Mouse (Mus musculus) CD4-positive, CD25-positive, alpha-beta regulatory T cell, adult 2 months (primary cell): ENCODE data around the gene Abca9.

Experiments used
- DNase-seq: peaks from one replicate; pipeline ENCODE4 v3.0.0-alpha.2; 2012; ENCODE audit warnings: low read depth, low spot score

Gene Abca9

DNA sequence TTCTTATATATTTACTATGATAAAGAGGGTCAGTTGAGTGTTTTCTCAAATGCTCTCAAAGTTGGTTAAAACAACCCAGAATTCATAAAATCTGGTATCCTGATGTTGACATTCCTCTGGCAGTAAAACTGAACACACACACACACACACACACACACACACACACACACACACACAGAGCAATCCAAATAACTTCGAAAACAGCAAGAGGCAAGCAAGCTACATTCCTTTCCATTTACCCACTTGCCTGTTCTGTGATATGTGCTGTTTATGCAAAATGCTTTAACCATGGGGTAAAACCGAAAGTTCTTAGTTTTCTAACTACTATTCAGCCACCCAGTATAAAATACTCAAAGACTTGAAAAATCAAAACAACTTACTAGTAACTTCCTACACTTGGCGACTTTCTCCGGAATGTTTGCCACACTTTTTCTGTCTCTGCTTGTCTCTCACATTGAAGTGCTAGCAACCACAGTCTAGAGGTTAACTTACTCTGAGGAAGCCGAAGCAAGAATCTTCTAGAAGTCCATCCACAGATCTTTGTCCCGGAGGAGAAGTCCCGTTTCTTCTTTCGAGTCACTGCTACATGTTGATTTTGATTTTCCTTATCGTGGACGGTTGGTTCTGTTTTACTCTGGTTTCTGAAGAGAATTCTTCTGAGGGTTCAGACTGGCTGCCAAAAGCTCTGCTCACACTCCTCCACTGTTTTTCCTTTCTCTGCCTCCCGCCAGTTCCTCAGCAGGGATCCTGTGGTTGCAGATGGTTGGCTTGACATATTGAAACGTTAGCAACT is at the start of gene Abca9:
Gene Abca9, minus strand, starts transcription at position 738 of the 793 bp plus-strand sequence.
- no peak for DNase-seq

DNA sequence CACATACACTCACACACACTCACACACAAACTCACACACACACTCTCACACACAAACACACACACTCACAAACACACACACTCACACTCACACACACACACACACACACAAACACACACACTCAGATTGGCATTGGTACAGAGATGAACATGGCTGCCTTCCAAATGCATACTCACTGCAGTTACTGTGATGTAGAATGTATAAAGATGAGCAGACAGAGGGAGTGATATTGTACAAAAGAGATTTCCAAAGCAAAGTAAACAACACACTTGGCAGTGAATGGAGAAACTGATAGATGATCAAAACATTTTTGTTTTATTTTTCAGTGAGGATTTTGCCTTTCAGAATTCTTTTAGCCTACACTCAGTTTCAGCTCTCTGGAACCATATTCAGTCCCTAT is 49.1 kb upstream of the Abca9 start:
- DNase-seq = no peak

DNA sequence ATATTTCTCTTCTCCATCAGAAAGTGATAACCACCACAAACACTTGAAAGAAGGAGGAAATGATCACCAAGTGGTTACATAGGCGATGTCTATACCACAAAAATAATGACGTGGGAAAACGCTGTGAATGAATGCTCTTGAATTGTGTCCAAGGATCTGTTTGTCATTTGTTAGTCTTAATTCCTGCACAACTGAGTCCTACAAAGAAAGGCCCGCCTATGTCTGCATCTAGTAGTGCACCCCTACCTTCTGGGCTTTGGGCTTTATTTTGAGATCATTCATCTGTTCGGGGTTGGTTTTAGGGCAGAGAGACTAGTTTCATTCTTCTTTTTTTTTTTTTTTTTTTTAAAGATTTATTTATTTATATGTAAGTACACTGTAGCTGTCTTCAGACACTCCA is 35.9 kb upstream of the Abca9 start:
- no peak for DNase-seq

DNA sequence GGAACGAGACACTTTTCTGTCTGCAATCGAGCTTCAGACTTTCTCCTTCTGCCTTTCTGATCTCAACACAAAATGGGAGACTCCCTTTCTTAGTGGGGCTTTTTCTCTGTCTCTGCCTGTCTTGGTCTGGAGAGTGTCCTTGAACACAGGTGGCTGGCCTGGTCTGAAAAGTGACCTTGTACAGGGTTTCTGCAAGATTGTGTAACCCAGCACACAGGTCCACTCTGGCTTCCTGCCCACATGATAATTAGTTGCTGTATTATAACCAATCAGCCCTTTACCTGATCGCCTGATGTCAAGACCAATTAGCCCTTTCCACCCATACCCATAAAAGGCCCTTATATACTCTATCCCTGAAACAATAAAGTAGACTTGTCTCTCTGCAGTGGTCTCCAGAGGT is 30.9 kb upstream of the Abca9 start:
- no peak for DNase-seq

DNA sequence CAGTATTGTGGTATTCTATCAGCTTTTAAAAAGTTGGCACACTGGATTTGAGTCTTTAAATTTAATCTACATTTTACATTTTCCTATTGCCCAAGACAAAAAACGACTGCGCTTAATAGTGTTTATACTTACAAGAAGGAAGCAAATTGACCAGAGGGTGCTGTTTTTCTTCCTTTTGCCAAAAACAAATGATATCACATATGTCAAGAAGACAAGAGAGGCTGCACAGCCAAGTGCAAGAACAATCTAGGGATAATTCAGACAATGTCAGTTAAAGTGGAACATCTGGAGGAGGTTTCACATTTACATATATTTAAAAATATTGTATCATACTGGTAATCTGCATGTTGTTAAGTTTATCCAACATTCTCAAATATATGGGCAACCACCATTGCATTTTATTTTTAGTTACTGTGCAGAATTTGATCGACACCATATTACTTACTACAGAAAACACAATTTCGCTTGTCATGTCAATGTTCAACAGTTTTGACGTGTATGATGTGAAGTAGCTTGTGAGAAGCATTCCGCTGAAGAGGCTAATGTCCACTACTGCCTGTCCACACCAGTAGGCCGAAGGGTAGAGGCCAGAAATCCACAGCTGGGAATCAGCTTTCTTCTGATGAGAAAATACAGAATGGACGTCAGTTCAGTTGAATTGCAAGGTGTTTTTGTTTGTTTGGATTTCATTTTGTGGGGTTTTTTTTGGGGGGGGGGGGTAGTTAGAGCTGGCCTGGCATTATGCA is 28.7 kb upstream of the Abca9 start:
- no peak for DNase-seq

DNA sequence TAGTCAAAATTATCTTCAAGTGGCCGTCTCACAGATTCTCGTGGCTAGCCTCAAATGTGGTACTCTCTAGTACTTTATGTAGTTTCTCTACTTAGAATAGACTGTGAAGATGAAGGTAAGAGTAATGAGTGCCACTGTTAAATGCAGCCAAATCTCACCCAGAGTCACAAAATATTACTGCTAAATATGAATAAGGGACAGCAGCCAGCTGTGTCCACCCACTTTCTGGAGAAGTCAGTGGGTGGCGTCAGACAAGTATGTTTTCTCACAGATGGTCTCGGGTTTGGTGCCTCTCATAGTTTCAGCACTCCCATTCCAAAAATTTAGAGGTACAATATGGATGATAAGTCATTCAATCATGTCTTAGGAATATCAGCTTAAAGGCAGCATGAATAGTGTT is 27.3 kb upstream of the Abca9 start:
- no peak for DNase-seq

DNA sequence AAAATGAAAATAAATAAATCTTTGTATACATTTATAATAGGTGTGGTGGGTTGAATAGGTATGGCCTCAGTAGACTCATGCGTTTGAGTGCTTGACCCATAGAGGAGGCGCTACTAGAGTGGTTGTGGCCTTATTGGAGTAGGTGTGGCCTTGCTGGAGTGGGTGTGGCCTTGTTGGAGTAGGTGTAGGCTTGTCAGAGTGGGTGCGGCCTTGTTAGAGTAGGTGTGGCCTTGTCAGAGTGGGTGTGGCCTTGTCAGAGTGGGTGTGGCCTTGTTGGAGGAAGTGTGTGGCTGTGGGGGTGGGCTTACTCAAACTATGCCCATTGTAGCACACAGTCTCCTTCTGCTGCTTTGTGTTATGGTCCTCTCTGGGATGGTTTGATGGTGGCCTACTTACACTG is 3.2 kb upstream of the Abca9 start:
- no peak for DNase-seq

DNA sequence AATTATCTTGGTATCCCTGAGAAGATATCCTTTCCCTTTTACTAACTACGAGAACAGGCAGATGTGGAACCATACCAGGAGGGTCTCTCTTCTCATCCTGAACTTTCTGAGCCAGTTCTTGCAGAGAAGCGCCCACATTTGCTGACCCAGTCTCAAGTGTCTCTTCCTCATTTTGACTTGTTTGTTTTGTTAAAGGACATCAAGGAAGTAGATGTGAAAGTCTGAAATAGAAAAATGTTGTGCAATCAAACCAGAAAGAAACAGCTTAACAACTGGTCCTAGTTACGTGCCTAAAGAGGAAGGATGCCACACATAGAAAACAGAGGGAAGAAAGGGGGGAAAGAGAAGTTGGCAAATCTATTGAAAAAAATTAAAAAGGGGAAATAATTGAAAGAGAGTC is 2.2 kb downstream of the Abca9 start:
- no peak for DNase-seq

DNA sequence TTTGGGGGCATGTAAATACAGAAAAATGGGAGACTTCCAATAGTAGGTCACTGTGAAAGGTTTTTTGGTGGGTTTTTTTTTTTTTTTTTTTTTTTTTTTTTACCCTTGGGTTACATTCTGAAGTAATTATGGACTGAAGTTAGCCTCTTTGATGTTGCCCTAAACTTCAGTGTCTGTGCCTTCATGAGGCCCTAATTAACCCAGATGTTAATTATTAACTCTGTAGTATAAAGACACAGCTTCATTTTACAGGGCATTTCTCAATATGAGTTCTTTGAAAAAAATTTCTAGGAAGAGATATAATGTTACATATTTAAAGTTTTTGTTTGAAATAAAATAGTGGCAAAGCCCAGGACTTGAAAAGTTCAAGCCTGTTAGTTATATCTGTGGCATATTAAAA is 2.6 kb downstream of the Abca9 start:
- no peak for DNase-seq

DNA sequence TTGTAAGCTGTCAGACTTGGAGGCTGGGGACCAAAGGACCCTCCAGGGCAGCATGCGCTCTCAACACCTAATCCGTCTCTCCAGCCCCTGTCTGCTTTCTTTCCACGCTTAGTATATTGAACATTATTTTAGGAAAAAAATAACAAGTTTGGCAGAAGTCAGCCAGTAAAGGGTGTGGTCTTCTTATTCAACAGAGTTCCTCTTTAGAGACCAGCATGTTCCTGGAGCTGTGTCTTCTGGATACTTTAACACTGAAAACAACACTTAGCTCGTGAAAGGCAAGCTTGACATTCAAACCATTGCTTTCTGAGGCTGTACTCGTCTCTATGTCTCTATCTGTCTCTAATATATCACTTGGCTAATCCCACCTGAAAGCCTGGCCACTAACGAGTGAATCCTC is 10.9 kb downstream of the Abca9 start:
- DNase-seq = no peak

DNA sequence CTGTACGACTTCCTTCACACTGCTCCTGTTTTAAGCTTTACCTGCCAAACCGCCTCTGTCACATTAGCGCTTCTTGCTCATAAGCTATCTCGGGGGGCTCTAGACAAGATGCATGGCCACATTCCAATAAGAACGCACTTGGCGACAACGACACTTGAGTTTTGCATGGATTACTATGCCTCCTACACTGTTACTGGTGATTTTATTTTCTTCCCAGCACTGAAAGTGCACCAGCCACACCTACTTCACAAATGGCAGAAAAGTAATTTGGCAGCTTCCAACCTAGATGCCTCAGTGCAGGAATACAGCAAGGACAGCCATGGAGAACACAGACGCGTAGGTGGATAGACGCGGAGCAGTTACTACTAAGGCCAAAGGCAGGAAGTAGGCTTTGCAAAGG is 12.0 kb downstream of the Abca9 start:
- no peak for DNase-seq

DNA sequence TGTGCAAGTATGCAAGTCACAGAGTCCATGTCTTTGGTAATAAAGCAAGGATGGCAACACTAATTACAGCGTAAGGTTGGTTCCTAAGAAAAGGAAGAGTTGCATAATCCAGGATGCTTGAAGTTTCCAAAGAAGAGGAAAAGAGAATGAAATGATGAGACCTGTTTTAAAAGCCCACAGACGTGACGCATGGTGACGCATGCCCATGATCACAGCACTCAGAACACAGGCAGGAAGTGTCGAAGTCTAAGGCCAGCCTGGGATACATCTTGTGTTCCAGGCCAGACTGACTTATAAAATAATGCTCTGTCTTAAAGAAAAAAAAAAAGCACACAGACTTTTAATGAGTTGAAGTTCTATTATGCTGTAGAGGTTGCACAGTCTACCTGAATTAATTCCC is 20.4 kb downstream of the Abca9 start:
- no peak for DNase-seq

DNA sequence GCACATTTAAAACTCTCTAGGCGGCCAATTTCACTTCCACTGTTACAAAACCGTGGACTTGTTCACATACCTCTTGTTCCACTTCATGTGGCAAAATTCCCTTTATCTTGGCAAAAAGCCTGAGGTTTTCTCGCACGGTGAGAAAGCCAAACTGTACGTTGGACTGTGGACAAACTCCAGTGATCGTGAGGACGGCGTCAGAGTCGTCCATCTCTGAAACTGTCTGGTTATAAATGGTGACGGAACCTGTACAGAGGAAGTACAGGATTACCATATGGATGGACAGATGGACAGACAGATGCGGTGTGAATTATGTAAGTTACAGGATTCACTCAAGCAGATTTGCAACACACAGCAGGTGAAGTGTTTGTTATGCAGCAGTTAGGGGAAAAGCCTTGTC is 22.6 kb downstream of the Abca9 start:
- no peak for DNase-seq

DNA sequence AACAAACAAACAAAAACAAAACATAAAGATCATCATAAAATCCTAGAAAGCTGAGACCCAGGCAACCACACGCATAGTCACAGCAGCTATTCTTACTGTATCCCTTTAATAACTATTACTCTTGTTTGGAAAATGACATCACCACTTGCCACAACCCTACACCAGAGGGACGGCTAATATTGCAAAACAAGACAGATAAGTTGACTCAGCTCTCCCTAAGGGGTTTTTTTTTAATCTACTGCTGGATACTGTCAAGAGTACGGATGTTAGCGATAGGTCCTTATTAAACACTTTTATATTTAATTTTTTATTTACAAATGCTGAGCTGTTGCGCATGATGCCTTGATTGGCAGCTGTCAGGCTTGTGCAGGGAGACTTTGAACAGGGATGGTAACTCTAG is 37.2 kb downstream of the Abca9 start:
- no peak for DNase-seq

DNA sequence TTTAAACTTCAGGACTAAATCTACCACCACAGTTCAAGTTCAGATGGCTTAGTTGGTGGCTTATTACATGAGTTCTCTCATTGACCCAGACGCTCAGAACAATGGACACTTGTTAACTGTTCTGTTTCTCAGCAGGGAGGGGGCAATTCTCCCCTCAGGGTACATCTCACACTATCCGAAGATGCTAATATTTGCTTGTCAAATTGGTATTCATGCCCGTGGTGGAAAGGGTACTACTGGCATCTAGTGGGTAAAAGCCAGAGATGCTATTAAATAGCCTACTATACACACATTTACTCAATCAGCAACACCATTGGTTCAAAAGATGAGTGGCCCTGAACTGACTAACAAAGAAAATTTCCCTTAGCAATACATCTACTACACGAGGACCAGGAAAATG is 56.9 kb downstream of the Abca9 start:
- no peak for DNase-seq

DNA sequence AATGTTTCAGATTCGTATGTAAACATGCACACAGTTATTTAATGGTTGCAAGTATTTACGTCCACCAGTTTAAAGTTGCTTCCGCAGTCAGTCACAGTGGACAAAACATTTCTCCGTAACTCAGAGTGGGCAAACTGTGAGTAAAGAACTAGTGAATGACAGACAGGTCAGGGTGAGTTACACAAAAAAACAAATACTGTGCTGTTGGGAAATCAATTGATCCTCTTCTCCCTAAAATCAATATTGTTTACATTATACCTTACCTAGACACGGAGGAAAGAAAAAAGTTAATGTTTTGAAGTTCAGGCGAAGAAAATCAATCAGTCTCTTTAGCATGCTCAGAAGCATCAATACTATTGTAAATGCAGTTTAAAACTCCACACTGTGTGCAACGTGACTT is 66.6 kb downstream of the Abca9 start:
- no peak for DNase-seq

DNA sequence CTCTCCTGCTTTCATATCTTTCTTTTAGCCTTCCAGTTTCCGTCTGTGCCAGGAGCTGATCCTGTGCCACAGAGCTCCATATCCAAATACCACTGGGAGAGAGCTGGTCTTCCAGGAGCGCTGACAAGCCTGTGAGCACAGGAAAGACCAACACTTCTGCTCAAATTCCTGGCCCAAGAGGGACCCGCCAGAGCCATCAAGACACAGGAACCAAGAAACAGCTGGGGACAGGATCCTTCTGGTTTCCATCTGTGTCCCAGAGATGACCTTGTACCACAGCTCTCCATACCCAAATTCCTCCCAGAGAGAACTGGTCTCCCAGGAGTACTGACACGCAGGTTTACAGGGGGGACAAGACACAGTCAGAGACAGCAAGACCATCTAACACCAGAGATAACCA is 69.1 kb downstream of the Abca9 start:
- DNase-seq = no peak

DNA sequence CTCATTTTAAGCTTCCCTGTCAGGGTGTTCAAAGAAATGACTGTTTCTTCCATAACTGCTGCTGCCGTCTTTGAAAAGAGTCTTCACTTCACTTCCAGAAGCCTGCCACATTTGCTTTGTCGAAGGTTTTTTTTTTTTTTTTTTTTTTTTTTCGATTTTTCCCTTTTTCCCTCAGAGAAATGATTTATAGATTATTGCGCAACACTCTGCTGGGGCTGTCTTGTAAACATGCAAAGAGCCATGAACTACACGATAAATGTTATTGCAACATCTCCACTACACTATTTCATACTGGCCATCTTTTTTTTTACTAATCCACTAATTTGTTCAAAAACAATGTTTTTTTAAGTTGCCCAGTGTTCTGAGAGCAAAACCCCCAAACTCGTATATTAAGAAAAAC is 70.5 kb downstream of the Abca9 start:
- DNase-seq = no peak

DNA sequence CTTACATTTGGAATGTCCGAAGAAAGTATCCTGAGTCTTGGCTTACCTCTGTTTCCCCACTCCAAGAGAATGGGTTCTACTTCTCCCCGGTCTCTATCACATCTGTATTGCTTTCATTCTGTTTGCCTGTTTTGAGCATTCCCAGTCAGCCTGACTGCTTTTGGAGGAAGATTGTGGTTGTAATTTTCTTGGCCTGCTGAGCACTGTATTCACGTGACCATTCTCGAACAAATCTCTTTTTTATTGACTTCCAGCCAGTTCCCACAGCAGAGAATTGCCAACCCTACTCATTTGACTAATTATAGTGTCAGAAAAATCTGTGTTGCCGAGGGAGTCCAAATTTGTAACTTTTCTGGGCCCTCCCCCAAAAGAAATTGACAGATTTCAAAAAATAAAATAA is 72.1 kb downstream of the Abca9 start, which contains the start of gene Abca8a:
Gene Abca8a, minus strand, starts transcription at position 121 of the 400 bp plus-strand sequence.
- no peak for DNase-seq

DNA sequence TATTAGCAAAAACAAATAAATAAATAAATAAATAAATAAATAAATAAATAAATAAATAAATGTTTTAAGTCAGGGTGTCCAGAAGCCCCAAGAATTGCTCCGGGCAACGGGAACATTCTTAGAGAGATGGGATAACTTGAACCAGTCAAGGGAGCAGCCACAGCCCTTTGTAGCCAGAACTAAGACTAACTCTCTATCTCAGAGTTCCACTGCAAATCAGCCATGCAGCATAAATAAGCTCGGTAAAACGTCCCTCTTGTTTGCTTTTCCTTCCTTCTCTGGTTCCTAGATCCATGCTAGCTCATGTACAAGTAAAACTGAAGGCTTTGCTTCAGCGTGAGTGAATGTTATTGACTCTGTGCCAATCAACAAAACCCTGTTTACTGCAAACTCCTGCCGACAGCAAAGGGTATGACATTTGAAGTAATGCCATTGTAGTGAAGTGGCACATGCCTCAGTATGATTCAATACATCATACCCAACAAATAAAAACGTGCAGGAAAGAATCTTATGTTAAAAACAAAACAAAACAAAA is 73.1 kb downstream of the Abca9 start:
- no peak for DNase-seq

DNA sequence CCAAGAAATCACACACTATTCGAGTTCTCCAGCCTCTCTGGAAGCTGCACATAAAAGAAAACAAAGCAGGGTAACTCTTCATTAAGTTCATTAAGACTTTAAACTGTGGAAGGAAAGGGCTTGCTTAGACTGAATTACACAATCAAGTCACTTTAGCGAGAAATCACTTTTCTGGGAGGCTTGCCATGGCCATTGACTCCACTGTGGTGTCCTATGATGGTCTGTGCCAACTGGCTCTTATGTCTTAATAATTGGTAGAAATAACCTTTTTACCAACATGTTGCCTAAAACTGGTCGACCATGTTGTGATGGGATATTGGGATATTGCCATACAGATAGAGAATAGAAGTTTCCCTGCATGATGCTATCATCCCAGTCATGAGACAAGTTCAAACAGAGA is 73.8 kb downstream of the Abca9 start:
- no peak for DNase-seq

DNA sequence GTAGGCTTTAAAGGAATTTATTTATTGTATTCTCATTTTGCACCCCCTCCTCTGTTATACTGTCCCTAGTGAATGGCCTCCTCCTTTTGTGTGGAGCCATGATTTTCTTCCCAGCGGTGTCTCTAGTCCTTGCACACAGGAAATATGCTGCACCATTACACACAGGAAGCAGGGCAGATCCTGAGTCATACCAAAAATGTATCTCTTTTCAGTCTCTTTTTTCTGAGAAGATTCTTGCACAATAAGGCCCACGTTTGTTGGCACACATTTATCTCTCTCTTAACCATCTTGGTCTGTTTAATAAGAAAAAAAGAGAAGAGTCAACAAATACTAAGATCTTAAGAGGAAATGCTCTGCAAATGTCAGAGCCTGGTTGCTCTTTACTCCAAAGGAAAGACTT is 76.7 kb downstream of the Abca9 start:
- DNase-seq = no peak

DNA sequence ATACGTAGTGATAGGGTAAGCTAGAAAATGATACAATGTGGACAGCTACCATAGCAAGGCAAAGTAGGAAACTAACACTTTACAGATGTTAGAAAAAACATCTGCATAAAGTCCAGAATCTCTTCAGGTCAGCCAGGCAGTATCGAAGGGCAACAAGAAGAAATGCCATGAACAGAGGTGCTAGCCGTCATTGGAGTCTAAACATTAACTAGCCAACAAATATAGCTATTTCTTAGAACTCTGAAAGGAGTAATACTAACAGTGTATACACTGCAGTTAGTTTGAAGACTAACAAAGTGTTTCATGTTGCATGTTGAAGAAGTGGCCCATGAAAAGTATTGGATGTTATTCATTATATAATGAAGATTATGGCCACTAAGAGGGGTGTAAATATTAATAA is 95.8 kb downstream of the Abca9 start:
- no peak for DNase-seq
